In genomic region chr19:37363128-37363939, GRCm38 (mm10) we compare ENCODE assay signal across 16 mouse cellular contexts. TPM values are rescaled to one million over a fixed set of nuclear protein-coding genes. Genes with fewer than 3 reads are reported as not detected.
DNase-seq lines count a peak whose midpoint lies in the region; TF ChIP-seq lines count a peak whose summit lies in the region.
"Had no signal": no experiment of that assay in that cellular context is flagged by ENCODE, and none has a peak within 500 bp of the region (broad histone marks: within the 10 kb centered on the region; RNA-seq: fewer than 3 reads in every experiment).

No protein-coding gene starts in this region.

- TF ChIP-seq EP300 in ES-Bruce4 (IDR thresholded peaks at IDR 0.05; ENCODE audit: insufficient read depth, low read depth, low read length) = no peak

- H3K4me1 ChIP-seq in ES-Bruce4 (ENCODE audit: control insufficient read depth, insufficient read depth, low read length) = no peaks in the 10 kb centered on the region
- H3K4me1 ChIP-seq: heart, embryonic 10.5 days; neural tube, embryonic 12.5 days had no signal

- H3K36me3 ChIP-seq in ES-Bruce4 (ENCODE audit: control insufficient read depth, insufficient read depth, low read length, poor library complexity, severe bottlenecking) = no peaks in the 10 kb centered on the region
- H3K36me3 ChIP-seq: heart, embryonic 10.5 days; liver, embryonic 13.5 days; neural tube, embryonic 12.5 days had no signal

- no peak overlapping the region for H3K4me3 ChIP-seq in ES-Bruce4 (ENCODE audit: low read depth, low read length)
- H3K4me3 ChIP-seq: heart, embryonic 10.5 days; liver, embryonic 13.5 days; neural tube, embryonic 12.5 days had no signal

- H3K9ac ChIP-seq in ES-Bruce4 (ENCODE audit: low read depth, poor library complexity, severe bottlenecking) = peak overlapping the region; percentile 45; the same call in 1 of the 2 replicates
- H3K9ac ChIP-seq: liver, embryonic 13.5 days; neural tube, embryonic 12.5 days had no signal

- no peaks in the 10 kb centered on the region for H3K27me3 ChIP-seq in ES-Bruce4 (ENCODE audit: control insufficient read depth, insufficient read depth, low read length, poor library complexity, severe bottlenecking)
- H3K27me3 ChIP-seq: liver, embryonic 13.5 days; neural tube, embryonic 12.5 days had no signal

- H3K9me3 ChIP-seq in ES-Bruce4 (replicated peaks; ENCODE audit: control insufficient read depth, insufficient read depth, low read length, poor library complexity, severe bottlenecking) = no peaks in the 10 kb centered on the region
- H3K9me3 ChIP-seq: heart, embryonic 10.5 days; liver, embryonic 13.5 days; neural tube, embryonic 12.5 days had no signal

- DNase-seq in layer of hippocampus, adult 11-12 months (ENCODE audit: low spot score) = peak; percentile 42
- no peak for DNase-seq in layer of hippocampus, adult 9-10 months (ENCODE audit: low spot score)
- DNase-seq in brain, embryonic 14.5 days (ENCODE audit: low read depth) = peak; percentile 97
- peak; percentile 26 to 68 for DNase-seq in layer of hippocampus, postnatal 14 days (ENCODE audit: low spot score in 2 of 2)
- DNase-seq in adrenal gland, adult 18-20 months (ENCODE audit: low spot score in 2 of 2) = no peak
- DNase-seq in spleen, adult 18-20 months = no peak
- DNase-seq in thymus, postnatal 0 days (ENCODE audit: low spot score) = no peak
- DNase-seq: cerebellum, adult 9-10 months; heart, postnatal 36 days; kidney, postnatal 14 days; liver, embryonic 13.5 days; lung, postnatal 36 days; thymus, postnatal 25 days had no signal

- no peak for TF ChIP-seq CTCF in ES-Bruce4 (IDR thresholded peaks at IDR 0.05; ENCODE audit: low read depth, low read length)
- TF ChIP-seq CTCF in brain, embryonic 14.5 days (IDR thresholded peaks at IDR 0.05; ENCODE audit: borderline replicate concordance, extremely low read depth, insufficient read depth, insufficient read length) = no peak

- peak overlapping the region; percentile 51 for H3K27ac ChIP-seq in ES-Bruce4 (ENCODE audit: insufficient read depth, low read length)
- H3K27ac ChIP-seq: heart, embryonic 10.5 days; liver, embryonic 13.5 days; neural tube, embryonic 12.5 days had no signal

- no peak for TF ChIP-seq POLR2A in ES-Bruce4 (IDR thresholded peaks at IDR 0.05; ENCODE audit: insufficient read depth, low read length)
- no peak for TF ChIP-seq POLR2A in brain, embryonic 14.5 days (IDR thresholded peaks at IDR 0.05; ENCODE audit: borderline replicate concordance, extremely low read depth, insufficient read depth, insufficient read length, poor library complexity, severe bottlenecking)

RNA-seq across cellular contexts. Expression of gene Kif11, which starts 12.9 kb away (rescaled TPM):
- 130 and 146 TPM in 2 replicates for polyA plus RNA-seq in ES-Bruce4 (2011; ENCODE audit: insufficient read depth, insufficient read length, low read depth, missing spikeins)
- polyA plus RNA-seq in brain, embryonic 14.5 days (2012; rRNA removed) = 18.5 and 28.8 TPM in 2 replicates
- total RNA-seq in layer of hippocampus, postnatal 14 days (2021) = 1 to 10 TPM; 2.4 to 3.1 TPM
- total RNA-seq in adrenal gland, adult 18-20 months (2021) = under 1 TPM; 0.70 to 0.76 TPM
- 66.5 and 76.9 TPM in 2 replicates for polyA plus RNA-seq in thymus, postnatal 0 days (2015; fragmentation: Nextera tagmentation; extraction: Ambion mirVana)

RNA-seq across cellular contexts. Expression of gene Ide, which starts 25.7 kb away (rescaled TPM):
- 137 and 147 TPM in 2 replicates for polyA plus RNA-seq in ES-Bruce4 (2011; ENCODE audit: insufficient read depth, insufficient read length, low read depth, missing spikeins)
- 18.9 and 24.7 TPM in 2 replicates for polyA plus RNA-seq in brain, embryonic 14.5 days (2012; rRNA removed)
- 10 to 100 TPM; 46.1 to 46.4 TPM for total RNA-seq in layer of hippocampus, postnatal 14 days (2021)
- 100 to 1,000 TPM in 1 of 2 experiments, 10 to 100 TPM in 1; 82.3 to 110 TPM for total RNA-seq in adrenal gland, adult 18-20 months (2021)
- polyA plus RNA-seq in thymus, postnatal 0 days (2015; fragmentation: Nextera tagmentation; extraction: Ambion mirVana) = 38.5 and 50.4 TPM in 2 replicates

Comparison
In these comparisons a context has a peak if more than half of its experiments do, and no peak if none do; other contexts are left out.
1. DNase-seq: peak in layer of hippocampus, adult 11-12 months (single experiment), brain, embryonic 14.5 days (single experiment) and layer of hippocampus, postnatal 14 days (2 of 2); none in layer of hippocampus, adult 9-10 months (single experiment), adrenal gland, adult 18-20 months (0 of 2), spleen, adult 18-20 months (0 of 2) and thymus, postnatal 0 days (single experiment).